8 mouse cellular contexts compared by ENCODE assay signal in the genomic region with DNA sequence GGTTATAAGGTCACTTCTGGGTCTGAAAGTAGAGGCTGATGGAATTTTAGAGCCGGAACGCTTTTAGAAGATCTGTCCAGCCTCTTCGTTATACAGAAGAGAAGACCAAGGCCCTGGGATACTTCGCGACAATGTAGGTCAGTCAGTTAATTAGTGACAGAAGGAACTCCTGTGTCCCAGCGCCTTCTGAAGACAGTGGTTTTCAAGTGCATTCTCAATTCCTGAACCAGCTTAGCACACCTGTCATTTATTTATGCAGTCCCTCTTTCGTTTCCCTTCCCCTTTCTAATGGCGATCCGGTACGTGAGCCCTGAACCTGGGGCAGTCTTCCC.
DNase-seq lines count a peak whose midpoint lies in the region; ATAC-seq lines count a peak whose summit lies in the region.

No protein-coding gene starts in this region.

- H3K4me1 ChIP-seq in neural tube, embryonic 11.5 days (ENCODE audit: control insufficient read depth, insufficient read depth, low read length), result no peaks in the 10 kb centered on the region
- peaks cover 26% of the 10 kb centered on the region for H3K4me1 ChIP-seq in forebrain, embryonic 10.5 days
- H3K4me1 ChIP-seq in limb, embryonic 13.5 days, result peaks cover 13% of the 10 kb centered on the region; the same call in 1 of the 2 replicates
- 0 out of 2 replicates have a peak, but pooled peaks cover 4% of the 10 kb centered on the region for H3K4me1 ChIP-seq in stomach, embryonic 14.5 days (ENCODE audit: control insufficient read depth, insufficient read depth, low read length)

- no peak for DNase-seq in neural tube, embryonic 11.5 days (ENCODE audit: low spot score)
- no peak for DNase-seq in neural tube, embryonic 10.5 days (ENCODE audit: extremely low spot score, low spot score)
- DNase-seq in forebrain, embryonic 10.5 days (ENCODE audit: extremely low spot score, low spot score), result no peak
- no peak for DNase-seq in layer of hippocampus, postnatal 10 days (ENCODE audit: low spot score in 2 of 2)
- DNase-seq in adrenal gland, postnatal 14 days, result no peak

- peak overlapping the region; percentile 87; the same call in 1 of the 2 replicates for H3K27ac ChIP-seq in neural tube, embryonic 11.5 days (ENCODE audit: low read depth, low read length)
- peak overlapping the region; percentile 90 for H3K27ac ChIP-seq in forebrain, embryonic 10.5 days
- H3K27ac ChIP-seq in limb, embryonic 13.5 days, result peak overlapping the region; percentile 78; the same call in 1 of the 2 replicates
- H3K27ac ChIP-seq in stomach, embryonic 14.5 days (ENCODE audit: low read length), result peak overlapping the region; percentile 48; the same call in 1 of the 2 replicates

- H3K4me3 ChIP-seq in neural tube, embryonic 11.5 days (ENCODE audit: low read depth, low read length), result peak overlapping the region; percentile 58
- H3K4me3 ChIP-seq in forebrain, embryonic 10.5 days, result peak overlapping the region; percentile 92
- peak overlapping the region; percentile 85 for H3K4me3 ChIP-seq in limb, embryonic 13.5 days
- H3K4me3 ChIP-seq in stomach, embryonic 14.5 days (ENCODE audit: low read depth, low read length), result peak overlapping the region; percentile 87

- WGBS in neural tube, embryonic 11.5 days, result 27% methylated on average over 10 of the region's 10 CpGs
- 18% methylated on average over 10 of the region's 10 CpGs for WGBS in forebrain, embryonic 10.5 days
- 20% methylated on average over 10 of the region's 10 CpGs for WGBS in limb, embryonic 13.5 days
- WGBS in stomach, embryonic 14.5 days, result 22% methylated on average over 10 of the region's 10 CpGs

- no peaks in the 10 kb centered on the region for H3K36me3 ChIP-seq in neural tube, embryonic 11.5 days (ENCODE audit: control insufficient read depth, insufficient read depth, low read length)
- H3K36me3 ChIP-seq in forebrain, embryonic 10.5 days (replicated peaks), result no peaks in the 10 kb centered on the region
- H3K36me3 ChIP-seq in limb, embryonic 13.5 days, result no peaks in the 10 kb centered on the region
- no peaks in the 10 kb centered on the region for H3K36me3 ChIP-seq in stomach, embryonic 14.5 days (ENCODE audit: control insufficient read depth, insufficient read depth, low read length)

- no peaks in the 10 kb centered on the region for H3K27me3 ChIP-seq in neural tube, embryonic 11.5 days (ENCODE audit: control insufficient read depth, insufficient read depth, low read length)
- peaks cover 26% of the 10 kb centered on the region for H3K27me3 ChIP-seq in forebrain, embryonic 10.5 days (ENCODE audit: poor library complexity, severe bottlenecking)
- no peaks in the 10 kb centered on the region for H3K27me3 ChIP-seq in limb, embryonic 13.5 days
- H3K27me3 ChIP-seq in stomach, embryonic 14.5 days (ENCODE audit: control insufficient read depth, insufficient read depth, low read length), result no peaks in the 10 kb centered on the region

- H3K9me3 ChIP-seq in neural tube, embryonic 11.5 days (ENCODE audit: control insufficient read depth, low read length), result no peaks in the 10 kb centered on the region
- H3K9me3 ChIP-seq in forebrain, embryonic 10.5 days, result no peaks in the 10 kb centered on the region
- H3K9me3 ChIP-seq in limb, embryonic 13.5 days, result no peaks in the 10 kb centered on the region
- no peaks in the 10 kb centered on the region for H3K9me3 ChIP-seq in stomach, embryonic 14.5 days (ENCODE audit: control insufficient read depth, low read depth, low read length)

- peak overlapping the region; percentile 100 for H3K4me2 ChIP-seq in neural tube, embryonic 11.5 days (ENCODE audit: low read depth)
- peak overlapping the region; percentile 92 for H3K4me2 ChIP-seq in limb, embryonic 13.5 days (replicated peaks)
- H3K4me2 ChIP-seq in stomach, embryonic 14.5 days (replicated peaks; ENCODE audit: low read depth, low read length), result peak overlapping the region; percentile 89

- peak overlapping the region; percentile 79 for H3K9ac ChIP-seq in neural tube, embryonic 11.5 days (ENCODE audit: low read length)
- peak overlapping the region; percentile 89 for H3K9ac ChIP-seq in limb, embryonic 13.5 days
- H3K9ac ChIP-seq in stomach, embryonic 14.5 days (replicated peaks; ENCODE audit: low read depth, low read length), result peak overlapping the region; percentile 72

- ATAC-seq in neural tube, embryonic 11.5 days (ENCODE audit: insufficient read depth, low FRiP score, low TSS enrichment), result no peak
- no peak for ATAC-seq in limb, embryonic 13.5 days (ENCODE audit: low FRiP score, low read depth)
- no peak for ATAC-seq in stomach, embryonic 14.5 days (ENCODE audit: insufficient number of reproducible peaks, insufficient read depth, low FRiP score, low read depth)
- ATAC-seq in CD4-positive, CD25-positive, alpha-beta regulatory T cell, adult 4 months, result no peak
